Mouse (Mus musculus) forelimb bud, embryonic 11.5 days (tissue): ENCODE measurements around the gene Slc12a1.
A peak's percentile ranks its signal among the peaks of the same experiment; 100 is the strongest.

Experiments
- DNase-seq: peaks from one replicate; pipeline ENCODE4 v3.0.0-alpha.2; 2012; ENCODE audit warnings: low read depth, low spot score

Gene Slc12a1

GRCm38 (mm10) chr2:125208894-125209596 lies 56.7 kb downstream of the Slc12a1 start:
- DNase-seq = peak; percentile 3

- DNase-seq = no peak
Measured at GRCm38 (mm10) chr2:125211831-125212510, 59.7 kb downstream of the Slc12a1 start.

- DNase-seq = peak; percentile 84
Measured at GRCm38 (mm10) chr2:125214592-125214991, 62.3 kb downstream of the Slc12a1 start.

GRCm38 (mm10) chr2:125217286-125217685 lies 65.0 kb downstream of the Slc12a1 start:
- no peak for DNase-seq

GRCm38 (mm10) chr2:125218566-125218965 lies 66.3 kb downstream of the Slc12a1 start:
- DNase-seq = no peak

- no peak for DNase-seq
Measured at GRCm38 (mm10) chr2:125219268-125219667, 67.0 kb downstream of the Slc12a1 start.

- no peak for DNase-seq
Measured at GRCm38 (mm10) chr2:125221673-125222072, 69.4 kb downstream of the Slc12a1 start.

GRCm38 (mm10) chr2:125228472-125229409 lies 76.4 kb downstream of the Slc12a1 start:
- DNase-seq = no peak

GRCm38 (mm10) chr2:125232183-125232582 lies 79.9 kb downstream of the Slc12a1 start:
- no peak for DNase-seq

GRCm38 (mm10) chr2:125233537-125233936 lies 81.2 kb downstream of the Slc12a1 start:
- no peak for DNase-seq

GRCm38 (mm10) chr2:125234049-125234448 lies 81.7 kb downstream of the Slc12a1 start:
- no peak for DNase-seq

- no peak for DNase-seq
Measured at GRCm38 (mm10) chr2:125245545-125246285, 93.4 kb downstream of the Slc12a1 start.

GRCm38 (mm10) chr2:125246669-125247068 lies 94.4 kb downstream of the Slc12a1 start:
- DNase-seq = peak; percentile 11

- peak; percentile 98 for DNase-seq
Measured at GRCm38 (mm10) chr2:125247108-125247961, 95.0 kb downstream of the Slc12a1 start, which contains the start of gene Dut. TSS of gene Dut (plus strand) at chr2:125247190.

- DNase-seq = no peak
Measured at GRCm38 (mm10) chr2:125247962-125248235, 95.6 kb downstream of the Slc12a1 start.

- DNase-seq = peak; percentile 21
Measured at GRCm38 (mm10) chr2:125248256-125248655, 96.0 kb downstream of the Slc12a1 start.

- DNase-seq = no peak
Measured at GRCm38 (mm10) chr2:125249339-125249738, 97.0 kb downstream of the Slc12a1 start.

GRCm38 (mm10) chr2:125249874-125250273 lies 97.6 kb downstream of the Slc12a1 start:
- no peak for DNase-seq

GRCm38 (mm10) chr2:125251781-125252180 lies 99.5 kb downstream of the Slc12a1 start:
- no peak for DNase-seq

- DNase-seq = peak; percentile 31
Measured at GRCm38 (mm10) chr2:125252275-125252674, 100.0 kb downstream of the Slc12a1 start.
